Mouse (Mus musculus) C3H10T1/2 (cell line): Measurements from ENCODE around the gene Ntsr2. TPM values are rescaled to one million over a fixed set of nuclear protein-coding genes. Genes with fewer than 3 reads are reported as not detected.

Experiments used
- polyA plus RNA-seq, 2 experiments: library from polyadenylated mRNA; unstranded; fragments of >200 nt; fragmentation: generic; extraction: Trizol; gene quantifications; one replicate each; pipeline ENCODE4 v1.2.1; 2012; ENCODE audit warnings: missing spikeins in 2 of 2

The Ntsr2 gene
- not detected for polyA plus RNA-seq

GRCm38 (mm10) chr12:16653332-16654093 lies at the start of gene Ntsr2:
TSS of gene Ntsr2 (plus strand) at chr12:16653382.

DNA sequence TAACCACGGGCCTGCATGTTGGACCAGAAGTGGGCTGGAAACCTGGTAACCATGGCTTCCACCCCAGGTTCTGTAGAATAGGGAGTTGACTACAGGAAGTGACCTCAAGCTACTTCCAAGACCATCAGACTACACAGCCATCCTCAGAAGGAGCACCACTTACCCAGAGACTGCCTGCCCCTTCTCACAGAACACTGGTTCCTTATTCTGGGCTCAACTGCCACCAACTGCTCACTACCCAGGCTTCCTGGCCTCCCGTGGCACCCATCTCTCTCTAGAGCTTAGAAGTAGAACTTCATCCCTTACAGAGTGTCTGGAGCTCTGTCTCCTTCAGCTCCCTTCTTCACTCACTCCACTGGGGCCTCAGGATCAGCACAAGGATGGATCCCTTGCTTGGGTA lies 42.2 kb upstream of the Ntsr2 start, which contains the start of gene Lpin1:
Gene Lpin1, minus strand, starts transcription at position 31 of the 400 bp plus-strand sequence.

Other genes starting within 250 kb of the Ntsr2 start
- gene Lpin1, start 42.4 kb upstream of the Ntsr2 start, polyA plus RNA-seq, result 1 to 10 TPM in 1 of 2 experiments, under 1 TPM in 1; 0.50 to 4.5 TPM
- gene Greb1, start 147.5 kb downstream of the Ntsr2 start, polyA plus RNA-seq, result under 1 TPM; under 0.01 to 0.04 TPM
- 1 to 10 TPM; 2.2 to 9.0 TPM for gene E2f6, start 157.6 kb downstream of the Ntsr2 start, polyA plus RNA-seq
- gene Rock2, start 241.5 kb downstream of the Ntsr2 start, polyA plus RNA-seq, result 1 to 10 TPM in 1 of 2 experiments, under 1 TPM in 1; 0.61 to 4.4 TPM